Mouse (Mus musculus) G1E (cell line): ENCODE measurements around the gene Cacnb3.

ENCODE experiments used
- CTCF ChIP-seq: IDR thresholded peaks from 2 replicates; pipeline ENCODE4 v1.5.1; 2012; ENCODE audit warnings: low read depth, low read length, inconsistent platforms, mixed read lengths
- GATA1 ChIP-seq: IDR thresholded peaks from 2 replicates; pipeline ENCODE4 v1.6.1; 2012; ENCODE audit warnings: borderline replicate concordance, low read length, inconsistent platforms, mixed read lengths
- GATA2 ChIP-seq: IDR thresholded peaks from 2 replicates; pipeline ENCODE4 v1.6.1; 2012; ENCODE audit warnings: low read depth, low read length, inconsistent platforms, borderline replicate concordance
- POLR2AphosphoS5 ChIP-seq: IDR thresholded peaks from 2 replicates; pipeline ENCODE4 v1.6.1; 2012; ENCODE audit warnings: low read depth, low read length, inconsistent platforms; ENCODE audit not compliant: insufficient replicate concordance

GRCm38 (mm10) chr15:98623361-98623821, 7.2 kb upstream of the Cacnb3 start:
- TF ChIP-seq CTCF (no peak), GATA1 (no peak), POLR2AphosphoS5 (no peak), GATA2 (no peak)
